Mouse (Mus musculus) liver, embryonic 15.5 days (tissue): ENCODE data around the gene Plxnb2. TPM values are rescaled to one million over a fixed set of nuclear protein-coding genes. Genes with fewer than 3 reads are reported as not detected.

Experiments used
- ATAC-seq: fragments of 200-750 bp; cut with Nextera tagmentation; 2 replicates; pipeline ENCODE4 v1.8.0; 2017; ENCODE audit warnings: moderate number of reproducible peaks, mild to moderate bottlenecking, moderate library complexity; ENCODE audit not compliant: insufficient read depth
- H3K27ac ChIP-seq: fragments of 300-500 bp; sonication (generic); replicated peaks from 2 replicates; pipeline ENCODE4 v1.5.1; 2015; ENCODE audit warnings: mild to moderate bottlenecking, inconsistent platforms
- H3K27me3 ChIP-seq: fragments of 300-500 bp; sonication (generic); 2 replicates; pipeline ENCODE4 v1.6.1; 2015; ENCODE audit warnings: mild to moderate bottlenecking, inconsistent platforms
- H3K36me3 ChIP-seq: fragments of 300-500 bp; sonication (generic); replicated peaks from 2 replicates; pipeline ENCODE4 v1.6.1; 2015; ENCODE audit warnings: moderate library complexity, mild to moderate bottlenecking, inconsistent platforms
- H3K4me1 ChIP-seq: fragments of 300-500 bp; sonication (generic); replicated peaks from 2 replicates; pipeline ENCODE4 v1.6.1; 2015; ENCODE audit warnings: inconsistent platforms
- H3K4me2 ChIP-seq: fragments of 300-500 bp; sonication (generic); 2 replicates; pipeline ENCODE4 v1.6.1; 2015; ENCODE audit warnings: moderate library complexity, mild to moderate bottlenecking, inconsistent platforms
- H3K4me3 ChIP-seq: fragments of 300-500 bp; sonication (generic); replicated peaks from 2 replicates; pipeline ENCODE4 v1.5.1; 2015; ENCODE audit warnings: mild to moderate bottlenecking, inconsistent platforms
- H3K9ac ChIP-seq: fragments of 300-500 bp; sonication (generic); 2 replicates; pipeline ENCODE4 v1.6.1; 2015; ENCODE audit warnings: moderate library complexity, mild to moderate bottlenecking, inconsistent platforms
- H3K9me3 ChIP-seq: fragments of 300-500 bp; sonication (generic); replicated peaks from 2 replicates; pipeline ENCODE4 v1.6.1; 2016; ENCODE audit warnings: inconsistent platforms
- WGBS: fragments of 180-500 bp; shearing (Covaris S2); methylation state at CpG from one replicate; pipeline ENCODE4 v1.1.7; 2015; ENCODE audit warnings: mixed read lengths; ENCODE audit not compliant: insufficient replicate concordance; 5-methylcytosine and 5-hydroxymethylcytosine counted together
- polyA plus RNA-seq: library from polyadenylated mRNA; unstranded; fragments of >200 nt; fragmentation: Nextera tagmentation; extraction: Ambion mirVana; gene quantifications from 2 replicates; pipeline ENCODE4 v1.2.1, GENCODE M21; 2015

The Plxnb2 gene
- polyA plus RNA-seq, 1 experiment from 2014 or later, result 22.3 TPM

DNA sequence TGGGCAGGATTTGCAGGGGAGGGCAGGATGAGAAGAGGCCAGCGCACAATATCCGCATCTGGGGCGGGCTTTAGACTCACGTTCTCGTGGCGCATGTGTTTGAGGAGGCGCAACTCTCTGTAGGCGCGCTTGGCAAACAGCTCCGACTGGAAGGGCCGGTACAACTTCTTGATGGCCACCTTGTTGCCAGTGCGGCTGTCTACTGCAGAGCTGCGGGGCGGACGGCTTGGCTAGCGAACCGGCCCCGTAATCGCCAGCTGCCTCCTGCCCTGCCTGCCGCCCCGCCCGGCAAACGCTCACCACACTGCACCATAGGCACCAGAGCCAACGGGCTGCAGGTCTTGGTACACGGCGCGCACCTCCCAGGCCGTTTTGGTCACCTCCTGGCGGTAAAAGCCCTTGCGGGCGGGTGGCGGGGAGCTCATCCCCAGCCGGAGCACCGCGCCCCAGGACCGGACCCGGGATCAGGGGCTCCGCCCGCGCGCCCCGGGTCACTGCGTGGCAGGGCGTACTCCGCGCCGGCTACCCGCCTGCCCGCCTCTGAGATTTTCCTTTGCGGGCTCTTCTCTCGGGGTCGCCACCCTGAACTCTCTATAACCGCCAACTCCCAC lies 40.4 kb downstream of the Plxnb2 start:
- H3K9ac ChIP-seq, result no peak overlapping the region
- 1% methylated on average over 53 of the region's 53 CpGs for WGBS
- H3K27me3 ChIP-seq, result peaks cover 98% of the 10 kb centered on the region

DNA sequence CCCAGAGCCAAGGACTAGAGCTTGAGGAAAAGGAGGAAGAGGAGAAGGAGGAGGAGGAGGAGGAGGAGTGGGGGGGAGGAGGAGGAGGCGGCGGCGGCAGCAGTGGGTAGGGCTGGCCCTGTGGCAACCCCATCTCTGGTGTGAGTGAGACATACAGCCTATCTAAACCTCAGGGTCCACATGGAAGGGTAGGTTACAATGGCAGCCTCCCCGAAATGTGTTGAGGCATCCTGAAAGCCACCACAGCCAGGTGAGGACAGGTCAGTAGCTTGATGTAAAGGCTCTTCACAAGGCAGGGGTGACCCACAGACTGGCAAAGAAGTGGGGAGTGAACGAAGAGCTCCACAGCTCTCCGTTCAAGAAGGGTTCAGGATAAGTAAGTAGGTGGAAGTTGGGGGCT lies 42.1 kb downstream of the Plxnb2 start:
- peaks cover 5% of the 10 kb centered on the region; the same call in 1 of the 2 replicates for H3K4me1 ChIP-seq
- H3K27ac ChIP-seq, result no peak overlapping the region
- WGBS, result 75% methylated on average over 6 of the region's 6 CpGs
- no peak overlapping the region for H3K4me2 ChIP-seq
- no peaks in the 10 kb centered on the region for H3K36me3 ChIP-seq
- H3K27me3 ChIP-seq, result peaks cover 90% of the 10 kb centered on the region
- H3K9ac ChIP-seq, result no peak overlapping the region
- no peak overlapping the region for H3K4me3 ChIP-seq
- H3K9me3 ChIP-seq, result no peaks in the 10 kb centered on the region
- no peak for ATAC-seq

More for the DNA sequence above, 40.4 kb downstream of the Plxnb2 start:
- ATAC-seq, result peak; percentile 28; the same call in 1 of the 2 replicates
- peaks cover 5% of the 10 kb centered on the region; the same call in 1 of the 2 replicates for H3K4me1 ChIP-seq
- H3K4me3 ChIP-seq, result peak overlapping the region; percentile 37
- no peaks in the 10 kb centered on the region for H3K36me3 ChIP-seq
- peak overlapping the region; percentile 57 for H3K4me2 ChIP-seq
- no peaks in the 10 kb centered on the region for H3K9me3 ChIP-seq
- H3K27ac ChIP-seq, result no peak overlapping the region

DNA sequence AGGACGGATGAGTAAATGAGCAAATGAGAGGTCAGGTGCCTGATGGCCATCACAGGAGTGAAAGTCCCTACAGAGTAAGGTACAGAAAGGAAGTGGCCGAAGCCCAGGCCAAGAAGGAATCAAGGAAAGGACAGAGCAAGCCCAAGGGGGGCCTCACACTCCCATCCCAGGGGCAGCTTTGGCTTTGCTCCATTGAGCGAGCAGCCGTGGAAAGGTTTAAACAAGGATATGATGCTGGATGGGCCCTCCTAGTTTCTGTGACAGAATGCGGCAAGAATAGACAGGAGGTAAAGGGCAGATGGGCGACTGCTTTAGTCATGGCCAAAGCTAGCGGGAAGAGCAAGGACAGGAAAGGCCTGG lies 42.6 kb downstream of the Plxnb2 start:
- Histone ChIP-seq H3K9me3 (no peaks in the 10 kb centered on the region), H3K27me3 (peaks cover 89% of the 10 kb centered on the region), H3K27ac (no peak overlapping the region), H3K36me3 (no peaks in the 10 kb centered on the region), H3K4me3 (no peak overlapping the region), H3K4me1 (peaks cover 5% of the 10 kb centered on the region; the same call in 1 of the 2 replicates), H3K4me2 (no peak overlapping the region), H3K9ac (no peak overlapping the region)
- 62% methylated on average over 7 of the region's 7 CpGs for WGBS
- no peak for ATAC-seq

DNA sequence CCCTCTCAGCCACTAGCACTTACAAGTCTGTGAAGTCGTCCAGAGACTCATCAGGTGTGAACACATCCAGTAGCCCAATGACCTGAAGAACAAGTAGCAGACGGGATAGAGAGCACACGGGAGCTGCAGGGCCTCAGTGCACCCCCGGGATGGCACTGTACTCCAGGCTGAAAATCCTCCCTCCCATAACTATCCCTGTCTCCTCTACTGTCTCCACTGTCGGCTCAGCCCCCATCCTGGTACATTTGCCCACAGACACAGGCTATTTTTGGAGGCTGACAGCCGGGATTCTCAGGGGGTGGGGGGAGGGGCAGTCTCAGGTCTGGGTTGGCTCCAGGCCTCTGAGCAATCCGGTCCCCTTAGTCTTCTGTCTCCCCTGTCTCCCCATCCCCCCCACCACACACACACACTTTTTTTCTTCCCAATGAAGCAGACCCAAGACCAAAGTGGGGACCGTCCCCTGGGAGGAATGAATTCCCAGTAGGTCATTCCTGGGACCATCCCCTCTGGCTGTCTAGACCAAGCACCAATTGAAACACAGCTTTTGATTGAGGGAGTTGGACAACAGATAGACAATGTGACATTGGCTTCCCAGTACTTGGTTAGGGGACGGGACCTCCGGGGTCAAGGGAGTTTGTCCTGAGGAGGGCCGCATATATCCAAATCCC lies 43.1 kb downstream of the Plxnb2 start:
- Histone ChIP-seq H3K27ac (no peak overlapping the region), H3K4me1 (peaks cover 5% of the 10 kb centered on the region; the same call in 1 of the 2 replicates), H3K9me3 (no peaks in the 10 kb centered on the region), H3K4me2 (no peak overlapping the region), H3K36me3 (no peaks in the 10 kb centered on the region), H3K9ac (no peak overlapping the region), H3K4me3 (no peak overlapping the region), H3K27me3 (peaks cover 89% of the 10 kb centered on the region)
- 59% methylated on average over 11 of the region's 11 CpGs for WGBS
- no peak for ATAC-seq

DNA sequence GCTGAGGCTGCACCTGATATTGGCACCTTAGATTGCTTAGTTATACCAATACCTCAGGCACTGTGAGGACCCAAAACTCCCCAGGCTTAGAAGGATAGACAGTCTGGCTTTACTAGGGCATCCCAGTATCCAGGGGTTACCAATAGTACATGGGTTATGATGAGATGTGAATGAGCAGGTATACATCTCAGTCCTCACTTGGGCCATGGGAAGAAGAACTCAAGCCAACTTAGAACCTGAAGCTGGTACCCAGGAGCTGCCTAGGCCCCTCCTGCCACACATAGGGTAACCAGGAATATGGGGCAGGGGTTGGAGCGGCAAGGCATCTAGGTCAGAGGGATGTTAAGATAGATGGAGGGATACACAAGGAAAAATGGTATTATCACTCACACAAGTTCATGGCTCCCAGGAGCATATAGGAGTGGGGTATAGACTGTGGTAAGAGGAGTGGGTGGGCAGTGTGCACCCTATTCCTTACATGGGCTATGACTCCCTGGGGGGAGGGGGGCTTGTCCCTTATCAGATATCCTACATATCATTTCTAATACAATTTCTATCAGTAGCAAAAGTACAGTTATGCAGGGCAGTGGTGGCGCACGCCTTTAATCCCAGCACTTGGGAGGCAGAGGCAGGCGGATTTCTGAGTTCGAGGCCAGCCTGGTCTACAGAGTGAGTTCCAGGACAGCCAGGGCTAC lies 44.0 kb downstream of the Plxnb2 start:
- H3K27ac ChIP-seq, result no peak overlapping the region
- peaks cover 84% of the 10 kb centered on the region for H3K27me3 ChIP-seq
- no peak for ATAC-seq
- no peak overlapping the region for H3K4me3 ChIP-seq
- H3K9me3 ChIP-seq, result no peaks in the 10 kb centered on the region
- WGBS, result 67% methylated on average over 5 of the region's 5 CpGs
- H3K9ac ChIP-seq, result no peak overlapping the region
- H3K36me3 ChIP-seq, result no peaks in the 10 kb centered on the region
- peaks cover 5% of the 10 kb centered on the region; the same call in 1 of the 2 replicates for H3K4me1 ChIP-seq
- H3K4me2 ChIP-seq, result no peak overlapping the region

DNA sequence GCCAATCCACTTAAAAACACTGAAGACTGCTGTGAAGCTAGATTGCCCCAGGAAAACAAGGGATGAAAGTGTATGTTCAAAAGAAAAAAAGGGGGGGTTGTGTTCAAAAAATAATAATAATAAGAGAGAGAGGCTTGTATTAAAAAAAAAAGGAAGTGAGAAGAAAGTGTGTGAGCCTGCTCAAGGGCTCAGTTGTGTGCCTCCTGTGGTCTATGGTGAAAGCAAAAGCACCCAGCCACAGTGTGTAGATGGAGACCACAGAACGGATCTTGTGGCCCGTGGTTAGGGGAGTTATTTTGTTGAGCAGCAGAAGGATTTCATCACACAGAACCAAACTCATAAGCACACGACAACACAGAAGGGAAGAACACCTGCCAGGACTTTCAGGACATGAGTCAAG lies 49.3 kb downstream of the Plxnb2 start:
- WGBS, result 22% methylated on average over 3 of the region's 3 CpGs
- Histone ChIP-seq H3K36me3 (no peaks in the 10 kb centered on the region), H3K27me3 (peaks cover 51% of the 10 kb centered on the region), H3K4me3 (no peak overlapping the region), H3K9me3 (no peaks in the 10 kb centered on the region), H3K9ac (no peak overlapping the region), H3K4me2 (no peak overlapping the region), H3K27ac (no peak overlapping the region), H3K4me1 (peaks cover 17% of the 10 kb centered on the region)
- no peak for ATAC-seq

DNA sequence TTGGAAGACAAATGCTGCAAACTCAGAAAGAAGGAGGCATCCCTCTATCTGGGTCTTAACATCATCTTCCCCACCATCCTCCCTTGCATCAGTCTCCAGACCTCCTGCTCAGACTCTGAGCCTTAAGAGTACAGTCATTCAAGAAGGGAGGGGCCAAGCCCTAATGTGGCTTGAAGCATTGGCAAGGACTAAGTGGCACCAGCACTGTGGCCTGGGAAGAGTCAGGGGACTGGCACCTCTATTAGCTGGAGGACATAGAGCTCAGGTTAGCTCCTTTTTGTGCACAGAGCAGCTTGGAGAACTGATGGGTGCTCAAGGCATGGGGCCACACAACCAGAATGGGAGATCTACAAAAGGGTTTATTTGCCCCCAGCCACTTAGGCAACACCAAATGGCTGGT lies 50.3 kb downstream of the Plxnb2 start:
- no peak for ATAC-seq
- H3K36me3 ChIP-seq, result peaks cover 5% of the 10 kb centered on the region; the same call in 1 of the 2 replicates
- no peak overlapping the region for H3K27ac ChIP-seq
- no peak overlapping the region for H3K4me2 ChIP-seq
- peaks cover 17% of the 10 kb centered on the region for H3K4me1 ChIP-seq
- H3K9me3 ChIP-seq, result no peaks in the 10 kb centered on the region
- H3K4me3 ChIP-seq, result no peak overlapping the region
- peaks cover 40% of the 10 kb centered on the region for H3K27me3 ChIP-seq
- H3K9ac ChIP-seq, result no peak overlapping the region

DNA sequence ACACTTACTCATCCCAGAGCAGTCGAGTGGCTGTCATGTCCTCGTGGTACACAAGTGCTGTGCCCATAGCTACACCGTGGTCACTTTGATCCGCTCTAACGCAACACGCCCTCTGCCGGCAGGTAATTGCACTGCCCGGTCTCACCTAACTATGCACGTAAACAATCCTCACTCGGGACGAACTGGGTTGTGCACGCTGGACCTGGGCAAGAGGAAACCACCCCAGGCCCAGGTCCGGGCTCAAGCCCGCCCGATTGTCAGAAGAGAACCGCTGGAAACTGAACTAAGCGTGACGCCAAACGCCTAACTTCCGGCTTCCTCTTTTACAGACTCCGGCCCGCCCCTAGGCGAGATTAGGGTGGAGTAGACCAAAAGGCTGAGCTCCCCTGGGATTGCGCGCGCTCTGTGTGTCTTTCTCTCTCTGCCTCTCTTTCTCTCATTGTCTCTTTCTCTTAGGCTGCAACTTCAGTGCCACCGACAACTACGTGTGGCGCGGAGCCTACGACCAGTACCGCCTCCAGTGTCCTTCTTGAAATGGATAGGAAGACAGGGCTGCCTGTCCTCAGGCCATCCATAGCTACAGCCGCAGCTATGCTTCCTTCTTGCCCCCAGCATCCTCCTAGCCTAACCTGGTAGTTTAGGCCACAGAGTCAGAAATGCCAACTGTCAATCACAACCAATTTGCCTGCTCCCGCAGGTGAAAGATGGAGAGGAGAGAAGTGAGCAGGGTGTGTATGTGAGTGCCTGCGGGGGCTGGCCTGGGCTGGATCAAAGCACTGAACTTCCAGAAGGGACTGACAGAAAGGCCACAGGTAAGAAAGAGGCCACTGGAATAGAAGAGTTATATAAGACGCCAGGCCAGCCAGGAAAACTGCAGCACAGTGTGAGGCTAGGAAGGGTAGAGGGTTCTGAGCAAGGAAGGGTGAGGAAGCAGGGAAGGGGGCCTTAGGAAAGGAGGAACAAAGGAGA lies 51.9 kb downstream of the Plxnb2 start, which contains the start of gene Hdac10:
Hdac10 (minus strand) TSS at position 319 of the 969 bp plus-strand sequence.
- H3K36me3 ChIP-seq, result peaks cover 5% of the 10 kb centered on the region; the same call in 1 of the 2 replicates
- peak within 1 kb of the TSS; percentile 87 for H3K27ac ChIP-seq
- H3K9me3 ChIP-seq, result no peaks in the 10 kb centered on the region
- peaks cover 31% of the 10 kb centered on the region for H3K27me3 ChIP-seq
- H3K4me1 ChIP-seq, result peaks cover 21% of the 10 kb centered on the region
- WGBS, result 4% methylated on average over 36 of the region's 36 CpGs
- peak within 1 kb of the TSS; percentile 74 for H3K4me3 ChIP-seq
- peak within 1 kb of the TSS; percentile 69 for H3K9ac ChIP-seq
- peak; percentile 84 for ATAC-seq
- peak within 1 kb of the TSS; percentile 87 for H3K4me2 ChIP-seq

DNA sequence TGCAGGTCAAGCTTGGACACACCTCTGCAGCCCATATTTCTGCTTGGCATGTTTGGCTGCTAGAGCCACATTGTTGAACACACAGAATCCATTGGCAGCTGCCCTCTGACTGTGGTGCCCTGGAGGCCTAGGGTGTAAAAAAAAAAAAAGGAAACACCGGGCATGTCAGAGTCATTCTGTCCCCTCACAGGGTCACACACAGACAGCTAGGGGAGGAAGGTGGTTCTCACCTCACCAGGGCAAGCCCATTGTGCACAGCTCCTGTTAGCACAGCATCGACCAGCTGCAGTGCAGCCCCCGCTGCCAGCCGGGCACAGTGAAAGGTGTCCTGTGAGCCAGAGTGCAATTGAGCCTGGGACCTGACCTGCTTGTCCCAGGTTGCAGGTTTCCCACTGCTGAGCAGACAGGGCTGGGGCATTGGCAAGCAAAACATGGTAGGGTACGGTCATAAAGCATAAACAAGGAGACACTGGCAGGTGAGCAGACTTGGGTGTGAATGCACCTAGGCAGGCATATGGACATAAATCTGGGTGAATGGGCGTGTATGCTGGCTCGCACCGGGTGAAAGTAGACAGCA lies 53.1 kb downstream of the Plxnb2 start:
- peak overlapping the region; percentile 87 for H3K4me2 ChIP-seq
- no peaks in the 10 kb centered on the region for H3K9me3 ChIP-seq
- H3K9ac ChIP-seq, result peak overlapping the region; percentile 69
- peaks cover 27% of the 10 kb centered on the region for H3K4me1 ChIP-seq
- H3K4me3 ChIP-seq, result peak overlapping the region; percentile 74
- H3K36me3 ChIP-seq, result peaks cover 5% of the 10 kb centered on the region; the same call in 1 of the 2 replicates
- peaks cover 21% of the 10 kb centered on the region for H3K27me3 ChIP-seq
- 76% methylated on average over 8 of the region's 8 CpGs for WGBS
- no peak overlapping the region for H3K27ac ChIP-seq
- ATAC-seq, result no peak

DNA sequence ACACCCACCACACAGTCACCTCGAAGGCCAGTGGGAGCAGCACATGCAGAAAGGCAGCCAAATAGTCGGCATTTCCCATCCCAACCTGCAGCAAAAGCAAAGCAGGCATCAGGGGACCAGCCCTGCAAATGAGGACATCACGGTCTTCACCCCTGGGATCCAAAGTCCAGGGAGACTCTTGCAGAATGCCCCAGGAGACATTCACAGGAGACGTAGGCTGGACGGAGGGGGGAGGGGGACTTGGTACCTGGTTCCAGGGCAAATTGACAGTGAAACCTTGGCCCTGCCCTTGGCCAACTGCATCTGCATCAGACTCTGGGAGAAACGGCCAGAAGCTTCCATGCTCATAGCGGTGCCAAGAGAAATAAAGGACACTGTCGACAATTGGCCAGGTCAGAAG lies 54.0 kb downstream of the Plxnb2 start:
- Histone ChIP-seq H3K27me3 (peaks cover 17% of the 10 kb centered on the region), H3K9me3 (no peaks in the 10 kb centered on the region), H3K27ac (no peak overlapping the region), H3K4me3 (no peak overlapping the region), H3K36me3 (peaks cover 5% of the 10 kb centered on the region; the same call in 1 of the 2 replicates), H3K4me2 (no peak overlapping the region), H3K9ac (no peak overlapping the region), H3K4me1 (peaks cover 36% of the 10 kb centered on the region)
- no peak for ATAC-seq
- 74% methylated on average over 8 of the region's 8 CpGs for WGBS
